Mouse (Mus musculus): ENCODE data around the gene Spns1. TPM values are rescaled to one million over a fixed set of nuclear protein-coding genes. Genes with fewer than 3 reads are reported as not detected.
A peak's percentile ranks its signal among the peaks of the same experiment; 100 is the strongest.

Gene Spns1
- polyA plus RNA-seq, 2 experiments = 47.0 to 158 TPM

DNA sequence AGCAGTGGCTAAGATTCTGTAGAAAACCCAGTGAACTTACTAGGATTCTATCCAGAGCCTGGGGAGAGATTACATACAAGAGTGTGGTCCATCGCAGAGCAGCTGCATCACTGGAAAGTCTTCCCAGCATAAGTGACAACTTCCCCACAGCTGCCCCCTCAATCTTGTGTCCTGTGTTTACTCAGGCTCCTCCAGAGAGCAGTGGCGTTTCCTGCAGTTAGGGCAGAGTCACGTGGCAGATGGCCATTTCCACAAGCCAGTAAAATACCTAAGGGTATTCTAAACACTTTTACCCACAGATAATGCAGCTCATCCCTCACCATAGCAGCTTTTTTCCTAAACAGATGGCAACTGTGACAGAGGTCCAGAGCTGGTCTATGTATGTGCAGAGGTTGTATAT is 52.5 kb downstream of the Spns1 start:
- Histone ChIP-seq H3K4me2 (replicated peaks; ENCODE audit: low read depth, low read length, severe bottlenecking) (no peak overlapping the region), H3K9ac (ENCODE audit: low read depth, low read length, severe bottlenecking) (no peak overlapping the region), H3K4me3 (replicated peaks; ENCODE audit: low read length) (no peak overlapping the region), H3K9me3 (ENCODE audit: control insufficient read depth, low read length) (no peaks in the 10 kb centered on the region), H3K27me3 (ENCODE audit: control insufficient read depth, insufficient read depth, low read length) (no peaks in the 10 kb centered on the region), H3K36me3 (ENCODE audit: control insufficient read depth, insufficient read depth, low read length) (no peaks in the 10 kb centered on the region), H3K27ac (replicated peaks; ENCODE audit: low read depth, low read length) (no peak overlapping the region), H3K4me1 (ENCODE audit: control insufficient read depth, insufficient read depth, low read length) (no peaks in the 10 kb centered on the region)
- DNase-seq (ENCODE audit: low spot score) (no peak), ATAC-seq (ENCODE audit: low FRiP score, low read depth) (no peak)
- no peak for TF ChIP-seq POLR2A (IDR thresholded peaks at IDR 0.05; ENCODE audit: borderline replicate concordance, extremely low read depth, insufficient read depth, insufficient read length)
- 29% methylated on average over 3 of the region's 3 CpGs for WGBS

- Histone ChIP-seq H3K9me3 (ENCODE audit: control insufficient read depth, low read length) (no peaks in the 10 kb centered on the region), H3K4me2 (replicated peaks; ENCODE audit: low read depth, low read length, severe bottlenecking) (no peak overlapping the region), H3K9ac (ENCODE audit: low read depth, low read length, severe bottlenecking) (no peak overlapping the region), H3K27me3 (ENCODE audit: control insufficient read depth, insufficient read depth, low read length) (no peaks in the 10 kb centered on the region), H3K36me3 (ENCODE audit: control insufficient read depth, insufficient read depth, low read length) (no peaks in the 10 kb centered on the region), H3K4me3 (replicated peaks; ENCODE audit: low read length) (no peak overlapping the region), H3K27ac (replicated peaks; ENCODE audit: low read depth, low read length) (no peak overlapping the region), H3K4me1 (ENCODE audit: control insufficient read depth, insufficient read depth, low read length) (no peaks in the 10 kb centered on the region)
- peak; percentile 90 for DNase-seq (ENCODE audit: low spot score)
- ATAC-seq (ENCODE audit: low FRiP score, low read depth) = peak; percentile 53; the same call in 1 of the 2 replicates
- WGBS = 6% methylated on average over 11 of the region's 11 CpGs
- TF ChIP-seq POLR2A (IDR thresholded peaks at IDR 0.05; ENCODE audit: borderline replicate concordance, extremely low read depth, insufficient read depth, insufficient read length) = no peak
Observed at GRCm38 (mm10) chr7:126323729-126324128, 53.5 kb downstream of the Spns1 start.

Small RNA genes lying within 50 kb of the gene (microRNA-seq; reads per million reads assigned to microRNA genes)
- gene Mir7058 = not detected

Other genes starting within 250 kb of the Spns1 start
- 202 and 291 TPM in 2 replicates for gene Xpo6, start 176.9 kb downstream of the Spns1 start, polyA plus RNA-seq (2012; rRNA removed)
- gene Xpo6, start 176.9 kb downstream of the Spns1 start, polyA plus RNA-seq (2014; fragmentation: Nextera tagmentation; extraction: Ambion mirVana) = 63.2 and 65.2 TPM in 2 replicates
- gene Sbk1, start 104.8 kb downstream of the Spns1 start, polyA plus RNA-seq (2012; rRNA removed) = 47.9 and 68.3 TPM in 2 replicates
- gene Sbk1, start 104.8 kb downstream of the Spns1 start, polyA plus RNA-seq (2014; fragmentation: Nextera tagmentation; extraction: Ambion mirVana) = 50.9 and 59.6 TPM in 2 replicates
- 3.7 and 4.1 TPM in 2 replicates for gene Lat, start 7.9 kb downstream of the Spns1 start, polyA plus RNA-seq (2012; rRNA removed)
- gene Lat, start 7.9 kb downstream of the Spns1 start, polyA plus RNA-seq (2014; fragmentation: Nextera tagmentation; extraction: Ambion mirVana) = 2.7 and 4.1 TPM in 2 replicates
- gene Nfatc2ip, start 19.3 kb upstream of the Spns1 start, polyA plus RNA-seq (2012; rRNA removed) = 10.2 and 11.9 TPM in 2 replicates
- 3.1 and 3.5 TPM in 2 replicates for gene Nfatc2ip, start 19.3 kb upstream of the Spns1 start, polyA plus RNA-seq (2014; fragmentation: Nextera tagmentation; extraction: Ambion mirVana)
- 0.09 and 0.18 TPM in 2 replicates for gene Cd19, start 37.4 kb upstream of the Spns1 start, polyA plus RNA-seq (2012; rRNA removed)
- 0.19 TPM in 1 of 2 replicates, not detected in the other for gene Cd19, start 37.4 kb upstream of the Spns1 start, polyA plus RNA-seq (2014; fragmentation: Nextera tagmentation; extraction: Ambion mirVana)
- 35.1 and 35.2 TPM in 2 replicates for gene Rabep2, start 51.3 kb upstream of the Spns1 start, polyA plus RNA-seq (2012; rRNA removed)
- gene Rabep2, start 51.3 kb upstream of the Spns1 start, polyA plus RNA-seq (2014; fragmentation: Nextera tagmentation; extraction: Ambion mirVana) = 30.7 and 31.2 TPM in 2 replicates
- 89.8 and 106 TPM in 2 replicates for gene Atp2a1, start 85.7 kb upstream of the Spns1 start, polyA plus RNA-seq (2012; rRNA removed)
- gene Atp2a1, start 85.7 kb upstream of the Spns1 start, polyA plus RNA-seq (2014; fragmentation: Nextera tagmentation; extraction: Ambion mirVana) = 93.9 and 131 TPM in 2 replicates
- gene Sh2b1, start 98.0 kb upstream of the Spns1 start, polyA plus RNA-seq (2012; rRNA removed) = 83.3 and 94.6 TPM in 2 replicates
- 50.2 and 53.7 TPM in 2 replicates for gene Sh2b1, start 98.0 kb upstream of the Spns1 start, polyA plus RNA-seq (2014; fragmentation: Nextera tagmentation; extraction: Ambion mirVana)
- 109 and 111 TPM in 2 replicates for gene Tufm, start 109.9 kb upstream of the Spns1 start, polyA plus RNA-seq (2012; rRNA removed)
- gene Tufm, start 109.9 kb upstream of the Spns1 start, polyA plus RNA-seq (2014; fragmentation: Nextera tagmentation; extraction: Ambion mirVana) = 125 TPM in 2 replicates
- 170 and 223 TPM in 2 replicates for gene Atxn2l, start 126.0 kb upstream of the Spns1 start, polyA plus RNA-seq (2012; rRNA removed)
- gene Atxn2l, start 126.0 kb upstream of the Spns1 start, polyA plus RNA-seq (2014; fragmentation: Nextera tagmentation; extraction: Ambion mirVana) = 51.4 and 56.2 TPM in 2 replicates
- 107 and 115 TPM in 2 replicates for gene Eif3c, start 189.0 kb upstream of the Spns1 start, polyA plus RNA-seq (2012; rRNA removed)
- 169 and 171 TPM in 2 replicates for gene Eif3c, start 189.0 kb upstream of the Spns1 start, polyA plus RNA-seq (2014; fragmentation: Nextera tagmentation; extraction: Ambion mirVana)
- 0.96 and 1.0 TPM in 2 replicates for gene Apobr, start 207.5 kb upstream of the Spns1 start, polyA plus RNA-seq (2012; rRNA removed)
- gene Apobr, start 207.5 kb upstream of the Spns1 start, polyA plus RNA-seq (2014; fragmentation: Nextera tagmentation; extraction: Ambion mirVana) = 1.1 and 1.5 TPM in 2 replicates
- gene Cln3, start 208.4 kb upstream of the Spns1 start, polyA plus RNA-seq (2012; rRNA removed) = 55.4 and 81.7 TPM in 2 replicates
- 34.6 and 35.5 TPM in 2 replicates for gene Cln3, start 208.4 kb upstream of the Spns1 start, polyA plus RNA-seq (2014; fragmentation: Nextera tagmentation; extraction: Ambion mirVana)
- gene Il27, start 217.5 kb upstream of the Spns1 start, polyA plus RNA-seq (2012; rRNA removed) = not detected in 2 replicates
- gene Il27, start 217.5 kb upstream of the Spns1 start, polyA plus RNA-seq (2014; fragmentation: Nextera tagmentation; extraction: Ambion mirVana) = not detected in 2 replicates

Data from limb, embryonic 14.5 days (tissue).